Mouse (Mus musculus) bone marrow macrophage, adult 2 months (primary cell): ENCODE results near the gene Sh3glb2. TPM values are rescaled to one million over a fixed set of nuclear protein-coding genes. Genes with fewer than 3 reads are reported as not detected.
A peak's percentile ranks its signal among the peaks of the same experiment; 100 is the strongest.

Experiments used
- H3K27ac ChIP-seq: 2 replicates; pipeline ENCODE4 v1.5.1; 2012; ENCODE audit warnings: low read depth, low read length; ENCODE audit not compliant: insufficient read depth
- H3K4me1 ChIP-seq: 2 replicates; pipeline ENCODE4 v1.6.1; 2012; ENCODE audit warnings: low read length; ENCODE audit not compliant: control insufficient read depth, insufficient read depth
- H3K4me3 ChIP-seq: 2 replicates; pipeline ENCODE4 v1.5.1; 2012; ENCODE audit warnings: mild to moderate bottlenecking, low read length, moderate library complexity; ENCODE audit not compliant: insufficient read depth
- CTCF ChIP-seq: IDR thresholded peaks from 2 replicates; pipeline ENCODE4 v1.5.1; 2012; ENCODE audit warnings: low read depth, mild to moderate bottlenecking, low read length, moderate library complexity
- POLR2A ChIP-seq: IDR thresholded peaks from 2 replicates; pipeline ENCODE4 v1.6.1; 2012; ENCODE audit warnings: mild to moderate bottlenecking, low read depth, low read length, borderline replicate concordance
- polyA plus RNA-seq: library from polyadenylated mRNA; stranded (reverse); fragments of >200 nt; gene quantifications from 2 replicates; pipeline ENCODE4 v1.2.4, GENCODE M21; 2012; ENCODE audit not compliant: missing spikeins, insufficient read depth, insufficient read length

Sh3glb2 gene
- polyA plus RNA-seq, 1 experiment: 45.1 TPM

DNA sequence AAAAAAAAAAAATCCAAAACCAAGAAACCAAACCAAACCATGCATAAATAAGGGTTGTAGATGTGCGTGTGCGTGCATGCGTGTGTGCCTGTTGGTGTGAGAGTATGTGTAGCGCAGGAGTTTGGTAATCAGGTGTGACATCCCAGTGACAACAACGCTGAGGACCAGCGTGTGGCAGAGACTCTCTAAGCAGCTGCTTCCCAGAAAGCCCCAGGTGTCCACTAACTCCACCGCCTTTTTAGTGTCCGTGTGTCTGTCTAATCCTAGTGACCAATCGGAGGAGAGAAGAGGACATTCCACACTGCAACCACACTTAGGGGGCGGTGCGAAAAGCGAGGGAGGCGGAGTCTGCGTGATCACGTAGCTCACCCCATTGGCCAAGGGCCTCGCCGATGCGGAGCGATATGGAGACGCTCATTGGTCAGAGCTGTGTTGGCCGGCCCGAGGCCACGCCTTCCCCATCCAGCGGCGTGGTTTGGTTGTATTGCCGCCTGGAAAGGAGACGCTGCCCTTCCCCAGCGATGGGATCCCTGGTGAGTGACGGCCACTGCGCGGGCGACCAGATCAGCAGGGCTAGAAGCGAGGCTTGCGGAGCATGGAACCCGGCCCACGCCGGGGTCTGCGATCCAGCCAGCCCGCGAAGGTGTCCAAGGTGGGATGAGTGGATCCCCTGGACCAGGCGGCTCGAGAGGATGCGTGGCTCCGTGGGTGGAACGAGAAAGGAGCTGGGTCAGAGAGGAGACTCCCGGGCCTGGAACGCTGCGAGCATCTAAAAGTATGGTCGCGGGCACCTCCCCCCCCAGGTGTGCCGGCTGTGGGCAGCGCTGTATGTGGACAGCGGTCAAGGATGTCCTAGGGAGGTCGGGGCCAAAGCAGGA, 4.9 kb upstream of the Sh3glb2 start, which contains the start of gene Miga2:
Miga2 (plus strand) TSS at position 461 of the 878 bp plus-strand sequence.
- H3K27ac ChIP-seq: no peak within 1 kb of the TSS
- peaks cover 11% of the 10 kb centered on the region for H3K4me1 ChIP-seq
- no peak for TF ChIP-seq CTCF
- no peak for TF ChIP-seq POLR2A
- peak within 1 kb of the TSS; percentile 71 for H3K4me3 ChIP-seq

DNA sequence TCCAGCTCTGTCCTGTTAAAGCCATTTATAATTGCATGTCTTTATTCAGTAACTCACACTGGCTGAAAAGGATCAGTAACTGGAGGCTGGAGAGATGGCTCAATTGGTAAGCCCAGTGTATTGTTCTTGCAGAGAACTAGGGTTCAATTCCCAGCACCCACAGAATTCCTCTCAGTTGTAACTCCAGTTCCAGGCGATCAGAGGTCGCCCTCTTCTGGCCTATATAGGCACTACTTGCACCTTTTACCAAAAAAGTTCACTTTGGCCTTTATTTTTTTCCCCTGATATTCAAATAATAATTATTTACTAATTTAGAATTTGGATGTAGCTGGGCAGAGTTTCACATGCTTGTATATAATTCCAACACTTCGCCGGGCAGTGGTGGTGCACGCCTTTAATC, 3.7 kb upstream of the Sh3glb2 start:
- TF ChIP-seq CTCF (no peak), POLR2A (no peak)
- Histone ChIP-seq H3K27ac (no peak overlapping the region), H3K4me1 (peaks cover 11% of the 10 kb centered on the region), H3K4me3 (no peak overlapping the region)

DNA sequence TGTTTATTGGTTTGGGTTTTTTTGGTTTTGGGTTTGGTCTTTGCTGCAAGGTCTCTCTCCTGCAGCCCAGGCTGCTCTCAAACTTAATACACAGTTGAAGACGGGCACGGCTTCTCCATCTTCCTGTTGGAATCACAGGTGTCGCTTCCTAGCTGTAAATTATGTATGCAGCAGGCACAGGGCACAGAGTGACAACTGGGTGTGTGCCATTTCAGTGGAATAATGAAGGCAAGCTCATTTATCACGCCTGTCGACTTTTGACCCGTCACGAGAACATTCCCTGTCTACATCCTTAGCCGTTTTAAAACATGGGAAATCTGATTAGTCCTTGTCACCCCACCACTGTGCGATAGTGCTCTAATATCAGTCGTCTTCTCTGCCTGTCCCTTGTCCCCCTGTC, 1.5 kb upstream of the Sh3glb2 start:
- no peak overlapping the region for H3K4me3 ChIP-seq
- H3K4me1 ChIP-seq: peaks cover 8% of the 10 kb centered on the region
- H3K27ac ChIP-seq: no peak overlapping the region
- no peak for TF ChIP-seq POLR2A
- no peak for TF ChIP-seq CTCF

DNA sequence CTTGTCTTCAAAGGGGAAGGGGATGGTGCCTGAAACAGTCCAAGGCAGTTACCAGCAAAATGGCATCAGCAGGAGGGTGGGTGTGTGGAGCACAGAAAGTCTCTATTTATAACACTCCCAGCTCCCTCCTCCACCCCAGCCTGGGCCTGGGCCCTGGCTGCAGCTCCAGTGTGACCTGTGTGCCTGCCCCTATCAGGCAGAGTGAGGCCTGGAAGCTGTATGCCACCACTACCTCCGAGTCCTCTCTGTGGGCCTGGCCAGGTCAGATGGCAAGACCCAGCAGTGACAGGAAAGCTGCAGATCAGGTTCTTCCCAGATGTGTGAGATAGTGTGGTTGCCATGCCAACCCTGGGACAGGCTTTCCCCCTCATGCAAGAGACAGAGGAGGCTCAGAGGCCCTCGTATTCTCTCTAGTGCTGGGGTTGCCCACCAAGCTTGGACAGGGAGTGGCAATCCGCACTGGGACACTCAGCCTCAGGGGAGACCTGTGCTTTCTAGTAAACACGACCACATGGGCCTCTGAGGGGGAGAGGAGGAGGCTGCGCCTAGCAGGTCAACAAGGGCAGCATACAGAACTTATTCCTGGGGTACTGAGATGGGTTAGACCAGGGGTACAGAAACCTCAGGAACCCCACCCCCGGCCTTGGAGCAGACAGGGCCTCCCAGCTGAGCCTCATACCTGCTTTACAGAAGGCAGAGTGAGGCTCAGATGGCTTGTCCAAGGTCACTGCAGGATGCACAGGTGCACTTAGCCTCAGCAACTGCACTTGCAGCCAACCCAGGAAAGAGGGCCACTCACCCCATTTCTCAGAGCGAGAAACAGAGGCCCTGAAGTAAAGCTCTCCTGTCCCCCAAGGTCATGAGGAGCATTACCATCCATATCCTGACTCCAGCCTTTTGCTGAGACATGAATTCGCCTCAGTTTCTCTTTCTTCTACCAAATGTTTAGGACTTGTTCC, 1.3 kb downstream of the Sh3glb2 start:
- no peak overlapping the region for H3K27ac ChIP-seq
- peak overlapping the region; percentile 94 for H3K4me3 ChIP-seq
- no peak for TF ChIP-seq CTCF
- no peak for TF ChIP-seq POLR2A
- no peaks in the 10 kb centered on the region for H3K4me1 ChIP-seq

DNA sequence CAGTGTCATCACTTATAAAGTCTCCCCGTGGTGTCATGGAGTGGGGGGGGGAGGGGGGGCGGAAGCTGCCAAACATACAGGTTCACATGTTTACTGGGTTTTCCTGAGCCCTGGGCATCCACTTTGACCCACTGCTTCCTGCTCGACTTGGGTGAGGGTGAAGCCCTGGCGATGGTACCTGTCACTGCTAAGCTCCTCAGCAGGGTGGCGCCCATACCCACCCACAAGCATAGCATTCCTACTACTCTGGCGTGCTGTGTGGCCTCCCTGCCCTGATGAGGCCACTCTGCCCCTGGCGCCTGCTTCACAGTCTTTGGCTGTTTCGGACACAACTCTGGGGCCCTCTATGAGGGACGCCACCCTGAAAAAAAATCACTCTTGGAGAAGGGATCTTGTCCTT, 2.2 kb downstream of the Sh3glb2 start:
- no peak for TF ChIP-seq CTCF
- no peak for TF ChIP-seq POLR2A
- H3K27ac ChIP-seq: no peak overlapping the region
- no peak overlapping the region for H3K4me3 ChIP-seq
- no peaks in the 10 kb centered on the region for H3K4me1 ChIP-seq

DNA sequence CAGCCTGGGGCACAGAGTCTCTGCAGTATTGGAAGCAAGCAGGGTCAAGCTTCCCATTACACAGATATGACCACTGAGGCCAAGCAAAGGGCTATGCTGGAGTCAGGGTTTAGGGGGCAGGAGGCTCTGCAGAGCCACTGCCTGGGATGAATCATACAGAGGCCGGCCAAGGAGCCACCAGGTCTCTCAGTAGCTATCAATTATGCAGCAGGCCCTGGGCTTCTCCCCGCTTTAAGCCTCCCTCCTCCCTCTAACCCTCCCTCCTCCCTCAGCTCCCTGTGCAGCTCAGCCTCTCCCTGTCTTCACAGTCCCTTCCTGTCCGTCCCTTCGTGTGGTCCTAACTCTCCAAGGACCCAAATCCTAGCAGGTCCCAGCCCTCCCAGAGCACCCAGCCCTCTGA, 2.9 kb downstream of the Sh3glb2 start:
- TF ChIP-seq CTCF: no peak
- TF ChIP-seq POLR2A: no peak
- Histone ChIP-seq H3K4me1 (peaks cover under 1% of the 10 kb centered on the region; the same call in 1 of the 2 replicates), H3K4me3 (no peak overlapping the region), H3K27ac (no peak overlapping the region)

DNA sequence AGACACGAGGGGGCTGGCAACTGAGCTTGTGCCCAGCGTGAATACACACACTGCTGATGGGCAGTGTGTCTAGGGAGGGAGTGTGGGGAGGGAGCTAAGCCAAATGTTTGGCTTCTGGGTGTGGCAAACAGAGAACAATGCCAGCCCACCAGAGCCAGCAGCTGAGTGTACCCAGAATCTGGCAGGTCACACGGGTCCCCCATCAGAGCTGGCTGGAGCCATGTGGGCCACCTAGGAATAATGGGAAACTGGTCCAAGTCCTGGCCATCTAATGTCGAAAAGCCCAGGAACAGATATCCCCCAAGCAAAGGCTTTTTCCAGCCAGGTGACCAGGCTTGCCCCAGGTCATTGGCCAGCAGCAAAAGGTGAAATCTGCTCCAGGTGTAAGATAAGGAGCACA, 3.3 kb downstream of the Sh3glb2 start:
- Histone ChIP-seq H3K27ac (no peak overlapping the region), H3K4me1 (peaks cover 2% of the 10 kb centered on the region; the same call in 1 of the 2 replicates), H3K4me3 (no peak overlapping the region)
- TF ChIP-seq CTCF (no peak), POLR2A (no peak)

DNA sequence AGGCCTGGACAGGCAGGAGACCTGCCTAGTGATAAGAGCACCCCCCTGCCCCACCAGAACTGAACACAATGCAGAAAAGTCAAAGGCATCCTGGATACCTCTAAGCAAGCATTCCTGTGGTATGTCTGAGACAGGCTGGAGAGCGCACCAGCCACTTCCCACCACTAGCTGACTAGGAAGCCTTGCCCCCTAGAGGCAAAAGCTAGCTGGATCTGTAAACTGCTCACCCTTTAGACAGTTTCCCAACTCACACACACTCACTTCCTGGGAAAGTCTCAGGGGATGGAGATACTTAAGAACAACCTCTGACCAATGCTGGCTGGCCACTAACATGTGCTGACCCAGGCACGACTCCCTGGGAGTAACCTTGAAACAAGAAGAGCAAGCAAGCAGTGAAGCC, 8.0 kb downstream of the Sh3glb2 start:
- no peak for TF ChIP-seq POLR2A
- no peak for TF ChIP-seq CTCF

DNA sequence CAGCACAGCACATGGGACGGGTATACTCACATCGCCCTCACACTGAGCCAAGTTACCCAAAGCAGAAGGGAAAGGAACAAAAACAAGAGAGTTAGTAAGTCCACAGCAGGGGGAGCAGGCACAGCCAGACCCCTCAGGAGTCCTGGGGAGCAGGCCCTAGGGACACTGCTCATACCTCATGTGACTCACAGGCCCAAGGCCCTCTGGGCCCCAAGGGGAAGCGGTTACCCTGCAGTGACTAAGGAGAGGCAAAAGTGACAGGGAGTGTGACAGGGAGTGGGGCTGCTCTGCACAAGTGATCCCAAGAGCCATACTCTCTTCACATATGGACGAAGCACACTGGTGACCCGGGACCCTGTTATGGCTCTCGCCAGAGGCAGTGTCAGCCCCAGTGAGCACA, 9.9 kb downstream of the Sh3glb2 start:
- TF ChIP-seq POLR2A: no peak
- no peak for TF ChIP-seq CTCF
- peaks cover 12% of the 10 kb centered on the region for H3K4me1 ChIP-seq
- no peak overlapping the region for H3K4me3 ChIP-seq
- H3K27ac ChIP-seq: no peak overlapping the region

More for the DNA sequence above, 8.0 kb downstream of the Sh3glb2 start:
- no peak overlapping the region for H3K4me3 ChIP-seq
- H3K27ac ChIP-seq: no peak overlapping the region
- peaks cover 12% of the 10 kb centered on the region for H3K4me1 ChIP-seq
